Mouse (Mus musculus) embryo, embryonic 11.5 days (tissue): ENCODE results near the gene Jph4.

Experiments
- DNase-seq: peaks from one replicate; pipeline ENCODE4 v3.0.0-alpha.2; 2012; ENCODE audit warnings: low read depth, low spot score

The Jph4 gene

DNA sequence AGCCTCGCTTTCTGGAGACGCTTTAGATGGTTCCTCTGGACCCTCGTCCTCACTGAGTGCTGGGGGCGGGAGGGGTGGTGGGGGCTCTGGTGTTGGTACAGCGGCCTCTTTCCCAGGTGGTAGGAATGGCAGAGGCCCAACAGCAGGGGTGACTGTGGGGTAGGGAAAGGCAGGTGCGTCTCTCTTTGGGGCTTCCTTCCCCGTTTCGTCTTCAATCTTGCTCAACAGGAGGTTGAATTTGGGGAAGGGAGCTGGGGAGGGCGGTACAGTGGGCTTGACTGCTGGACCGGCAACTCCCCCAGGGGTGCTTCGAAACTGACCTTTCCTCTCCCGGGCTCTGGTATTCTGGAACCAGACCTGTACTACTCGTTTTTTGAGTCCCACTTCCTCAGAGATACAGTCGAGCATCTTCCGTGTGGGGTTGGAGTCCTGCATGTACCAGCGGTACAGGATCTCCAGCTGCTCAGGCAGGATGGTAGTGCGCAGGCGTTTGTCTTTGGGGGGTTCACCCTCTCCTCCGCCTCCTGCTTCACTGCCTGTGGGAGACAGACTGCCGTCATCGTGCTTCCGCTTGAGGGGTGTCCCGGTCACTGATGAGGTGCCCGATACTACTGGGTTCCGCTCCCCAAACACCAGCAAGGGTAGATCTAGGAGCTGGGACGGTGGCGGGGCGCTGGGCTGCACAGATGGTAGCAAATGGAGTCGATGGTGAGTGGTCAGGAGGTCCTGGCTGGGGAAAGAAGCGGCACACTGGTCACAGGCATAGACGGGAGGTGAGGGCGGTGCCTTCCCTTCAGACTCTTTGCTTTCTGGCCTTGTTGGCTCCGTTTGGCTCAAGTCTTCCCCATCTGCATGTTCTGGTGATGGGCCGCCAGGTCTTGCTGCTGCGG is 52.0 kb downstream of the Jph4 start:
- no peak for DNase-seq

DNA sequence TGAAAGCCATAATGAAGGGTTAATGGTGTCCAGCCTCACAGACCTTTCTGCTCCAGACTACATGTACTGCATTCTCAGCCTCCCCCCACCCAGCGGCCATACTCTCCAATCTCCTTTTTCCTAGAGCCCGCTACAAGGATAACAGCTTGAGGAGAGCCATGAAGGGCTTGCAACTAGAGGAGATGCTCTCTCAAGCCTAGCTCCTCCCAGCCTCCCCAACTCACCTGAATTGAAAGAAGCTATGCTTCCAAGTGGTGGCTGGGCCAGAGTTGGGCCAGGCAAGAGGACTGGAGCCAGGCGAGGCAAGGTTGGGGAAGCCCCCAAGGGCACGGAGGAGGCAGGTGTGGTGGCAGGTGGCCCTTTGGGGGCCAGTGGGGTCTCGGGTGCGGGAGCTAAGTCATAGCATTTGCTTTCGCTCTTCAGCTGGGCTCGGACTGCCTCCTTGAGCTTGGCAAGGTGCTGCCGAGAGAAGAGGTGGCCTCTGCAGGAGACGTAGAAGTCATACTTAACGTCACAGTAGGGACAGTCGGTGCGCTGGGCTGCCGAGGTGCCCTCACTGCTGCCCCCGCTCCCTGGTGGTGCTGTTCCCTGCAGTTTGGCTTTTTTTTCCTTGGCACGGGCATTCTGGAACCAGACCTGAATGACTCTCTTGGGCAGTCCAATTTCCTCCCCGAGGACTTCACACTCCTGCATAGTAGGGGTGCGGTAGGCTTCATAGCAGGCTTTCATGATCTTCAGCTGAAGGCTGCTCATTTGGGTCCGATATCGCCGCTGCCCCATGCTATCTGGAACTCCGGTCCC is 53.0 kb downstream of the Jph4 start:
- DNase-seq: no peak

DNA sequence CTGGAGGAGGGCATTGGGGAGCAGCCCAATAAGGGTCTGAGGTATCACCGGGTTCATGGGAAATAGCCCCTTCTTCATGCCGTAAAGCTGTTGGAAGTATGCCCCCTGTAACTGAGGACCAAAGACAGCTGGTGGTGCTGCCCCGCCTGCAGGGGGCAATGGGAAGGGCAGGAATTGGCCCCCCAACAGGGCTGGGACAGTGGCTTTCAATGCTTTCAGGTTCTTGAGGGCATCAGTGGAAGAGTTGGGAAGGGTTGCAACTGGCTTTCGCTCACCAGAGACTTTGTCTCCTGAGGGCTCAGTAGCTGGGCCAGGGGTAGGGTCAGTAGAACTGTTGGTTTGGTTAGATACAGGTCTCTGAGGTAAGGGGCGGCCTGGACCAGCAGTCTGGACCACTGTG is 53.6 kb downstream of the Jph4 start:
- DNase-seq: no peak

DNA sequence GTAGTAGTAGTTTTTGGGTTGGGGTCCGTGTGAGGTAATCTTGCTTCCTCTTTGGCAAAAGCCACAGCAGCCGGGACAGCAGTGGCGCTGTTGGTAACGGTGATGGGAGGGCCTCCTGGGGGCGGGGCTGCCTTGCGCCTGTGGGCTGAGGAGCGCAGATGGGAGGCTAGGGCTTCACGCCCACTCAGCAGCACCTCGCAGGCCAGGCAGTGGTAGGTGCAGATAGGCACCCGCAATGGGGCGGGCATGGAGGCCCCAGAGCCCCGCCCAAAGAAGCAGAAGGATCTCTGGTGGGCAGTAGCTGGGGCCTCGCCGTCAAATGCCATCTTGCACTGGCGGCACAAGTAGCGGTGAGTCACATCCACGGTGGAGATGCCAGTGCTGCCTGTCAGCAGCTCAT is 54.1 kb downstream of the Jph4 start:
- DNase-seq: peak; percentile 14

DNA sequence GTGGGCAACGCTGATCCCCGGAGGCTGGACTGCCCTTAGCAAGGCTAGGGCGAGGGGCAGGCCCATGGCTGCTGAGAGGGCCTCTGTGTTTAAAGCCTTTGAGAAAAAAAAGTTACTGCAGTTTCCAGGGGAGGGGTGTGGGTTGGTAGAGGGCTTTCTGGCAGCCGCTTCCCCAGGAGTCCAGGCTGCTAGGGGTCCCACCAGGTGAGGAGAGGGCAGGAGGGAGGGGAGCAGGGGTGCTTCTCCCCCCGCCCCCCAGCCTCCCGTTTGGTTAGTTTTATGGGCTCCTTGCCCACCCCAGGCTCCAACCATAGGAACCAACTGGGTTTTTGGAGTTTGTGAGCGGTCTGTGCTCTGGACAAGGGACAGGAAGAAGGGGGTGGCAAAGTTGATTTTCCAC is 54.9 kb downstream of the Jph4 start:
- DNase-seq: no peak

DNA sequence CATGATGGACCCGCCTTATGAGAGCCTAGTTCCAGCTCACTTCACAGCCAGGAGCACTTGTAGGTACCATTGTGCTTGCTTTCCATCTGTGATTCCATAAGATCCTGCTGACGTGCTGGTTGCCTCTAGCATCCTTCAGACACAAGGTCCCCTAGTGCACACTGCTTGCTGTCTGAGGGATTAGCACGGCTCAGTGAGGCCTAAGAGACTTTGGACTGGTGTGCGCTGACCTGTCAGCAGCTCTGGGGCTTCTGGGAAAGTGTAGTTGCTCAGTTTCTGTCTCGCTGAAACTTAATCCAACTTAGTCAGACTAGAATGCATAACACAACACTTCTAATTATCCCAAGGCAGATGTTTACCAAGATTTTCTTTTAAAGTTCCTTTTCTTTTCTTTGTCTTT is 56.8 kb downstream of the Jph4 start:
- no peak for DNase-seq

DNA sequence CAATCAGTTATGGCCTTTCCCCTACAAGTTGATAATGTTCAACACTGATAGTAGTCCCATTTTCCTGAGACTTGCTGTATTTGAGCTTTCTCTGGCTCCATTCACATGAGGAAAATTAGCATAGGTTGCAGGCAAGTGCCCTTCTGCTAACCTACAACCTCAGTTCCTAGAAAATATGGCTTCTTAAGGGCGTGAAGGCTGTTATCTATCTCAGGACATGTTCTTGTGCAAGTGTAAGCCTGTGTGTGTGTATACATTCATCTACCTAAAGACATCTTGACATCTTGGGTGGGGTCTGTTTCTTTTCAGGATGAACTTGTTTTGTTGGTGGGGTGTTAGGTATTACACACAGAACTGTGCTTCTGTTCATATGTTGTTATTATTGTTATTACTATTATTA is 57.7 kb downstream of the Jph4 start:
- no peak for DNase-seq
